Mouse (Mus musculus) CH12.LX (cell line): ENCODE measurements around the gene Gtdc1. TPM values are rescaled to one million over a fixed set of nuclear protein-coding genes. Genes with fewer than 3 reads are reported as not detected.

ENCODE experiments used
- DNase-seq: peaks from one replicate; pipeline ENCODE4 v3.0.0-alpha.2; 2013; ENCODE audit errors: extremely low read depth
- H3K27ac ChIP-seq: 2 replicates; pipeline ENCODE4 v1.5.1; 2012; ENCODE audit warnings: low read depth, mild to moderate bottlenecking, control low read depth, moderate library complexity; ENCODE audit not compliant: insufficient read depth
- H3K27me3 ChIP-seq: replicated peaks from 2 replicates; pipeline ENCODE3; 2012; ENCODE audit warnings: inconsistent platforms
- H3K36me3 ChIP-seq, 2 experiments: replicated peaks in 1 of 2; 2 replicates each; pipeline versions ENCODE3 to v1.6.1; 2012; ENCODE audit warnings: inconsistent platforms in 1 of 2, low read length in 1 of 2, mild to moderate bottlenecking in 1 of 2, mixed read lengths in 1 of 2, moderate library complexity in 1 of 2; ENCODE audit not compliant: control insufficient read depth in 1 of 2, insufficient read depth in 1 of 2
- H3K4me1 ChIP-seq, 2 experiments: 2 replicates each; pipeline ENCODE4 v1.6.1; 2012; ENCODE audit warnings: inconsistent platforms in 1 of 2, moderate library complexity in 1 of 2; ENCODE audit not compliant: insufficient read depth in 2 of 2, control insufficient read depth in 1 of 2
- H3K4me2 ChIP-seq: 2 replicates; pipeline ENCODE4 v1.6.1; 2012; ENCODE audit warnings: low read depth, mild to moderate bottlenecking, control low read depth; ENCODE audit not compliant: poor library complexity, insufficient read depth, severe bottlenecking
- H3K4me3 ChIP-seq, 3 experiments: fragments of 150-350 bp in 1 of 3; sonication (generic) in 1 of 3; replicated peaks in 1 of 3; 2 replicates each; pipeline versions ENCODE3 to v1.5.1; 2011 to 2012; ENCODE audit warnings: low read depth in 2 of 3, low read length in 2 of 3, mild to moderate bottlenecking in 2 of 3, moderate library complexity in 2 of 3, control low read depth in 1 of 3, improper control_type of control experiment in 1 of 3, inconsistent platforms in 1 of 3, mixed read lengths in 1 of 3; ENCODE audit not compliant: poor library complexity in 1 of 3
- H3K79me2 ChIP-seq: replicated peaks from 2 replicates; pipeline ENCODE4 v1.6.1; 2012; ENCODE audit warnings: mild to moderate bottlenecking, moderate library complexity; ENCODE audit not compliant: control insufficient read depth, poor library complexity, insufficient read depth, severe bottlenecking; ENCODE audit errors: extremely low read depth
- H3K9ac ChIP-seq: 2 replicates; pipeline ENCODE4 v1.6.1; 2012; ENCODE audit warnings: low read depth, mild to moderate bottlenecking, control low read depth, moderate library complexity; ENCODE audit not compliant: insufficient read depth
- H3K9me3 ChIP-seq: replicated peaks from 2 replicates; pipeline ENCODE3; 2012; ENCODE audit warnings: low read length, inconsistent platforms, mixed read lengths
- CHD1 ChIP-seq: IDR thresholded peaks from 2 replicates; pipeline ENCODE4 v1.6.1; 2012; ENCODE audit warnings: low read depth, low read length, improper control_type of control experiment, inconsistent platforms
- ELF1 ChIP-seq: IDR thresholded peaks from 2 replicates; pipeline ENCODE4 v1.6.1; 2014; ENCODE audit warnings: low read depth, mild to moderate bottlenecking, inconsistent platforms, low read length, improper control_type of control experiment
- GABPA ChIP-seq: IDR thresholded peaks from 2 replicates; pipeline ENCODE4 v1.6.1; 2012; ENCODE audit warnings: low read depth, low read length, improper control_type of control experiment, inconsistent platforms; ENCODE audit not compliant: insufficient replicate concordance
- IRF4 ChIP-seq: IDR thresholded peaks from 2 replicates; pipeline ENCODE4 v1.6.1; 2014; ENCODE audit warnings: low read depth, mild to moderate bottlenecking, inconsistent platforms, low read length, improper control_type of control experiment
- JUN ChIP-seq: IDR thresholded peaks from 2 replicates; pipeline ENCODE4 v1.6.1; 2011; ENCODE audit warnings: low read depth, mild to moderate bottlenecking, low read length, improper control_type of control experiment, moderate library complexity; ENCODE audit not compliant: insufficient read depth
- JUND ChIP-seq: conservative IDR thresholded peaks from 2 replicates; pipeline ENCODE4 v1.6.1; 2011; ENCODE audit warnings: low read depth, low read length, improper control_type of control experiment
- MAFK ChIP-seq: IDR thresholded peaks from 2 replicates; pipeline ENCODE4 v1.6.1; 2011; ENCODE audit warnings: low read length, improper control_type of control experiment; ENCODE audit not compliant: insufficient replicate concordance
- MAZ ChIP-seq: IDR thresholded peaks from 2 replicates; pipeline ENCODE4 v1.6.1; 2012; ENCODE audit warnings: low read depth, mild to moderate bottlenecking, inconsistent platforms, low read length, improper control_type of control experiment, moderate library complexity
- MEF2A ChIP-seq: IDR thresholded peaks from 2 replicates; pipeline ENCODE4 v1.6.1; 2014; ENCODE audit warnings: low read depth, mild to moderate bottlenecking, inconsistent platforms, low read length, improper control_type of control experiment, borderline replicate concordance
- MXI1 ChIP-seq: IDR thresholded peaks from 2 replicates; pipeline ENCODE4 v1.6.1; 2011; ENCODE audit warnings: mild to moderate bottlenecking, low read depth, low read length, improper control_type of control experiment
- MYC ChIP-seq: IDR thresholded peaks from 2 replicates; pipeline ENCODE4 v1.6.1; 2011; ENCODE audit warnings: low read depth, mild to moderate bottlenecking, improper control_type of control experiment, low read length
- NRF1 ChIP-seq: IDR thresholded peaks from 2 replicates; pipeline ENCODE4 v1.6.1; 2014; ENCODE audit warnings: low read depth, mild to moderate bottlenecking, inconsistent platforms, low read length, improper control_type of control experiment, moderate library complexity
- RCOR1 ChIP-seq: conservative IDR thresholded peaks from 2 replicates; pipeline ENCODE4 v1.6.1; 2012; ENCODE audit warnings: low read depth, mild to moderate bottlenecking, inconsistent platforms, low read length, improper control_type of control experiment
- SIN3A ChIP-seq: IDR thresholded peaks from 2 replicates; pipeline ENCODE4 v1.6.1; 2012; ENCODE audit warnings: low read length, improper control_type of control experiment, inconsistent platforms
- TCF12 ChIP-seq: IDR thresholded peaks from 2 replicates; pipeline ENCODE4 v1.6.1; 2014; ENCODE audit warnings: low read depth, mild to moderate bottlenecking, inconsistent platforms, low read length, improper control_type of control experiment
- UBTF ChIP-seq: IDR thresholded peaks from 2 replicates; pipeline ENCODE4 v1.6.1; 2012; ENCODE audit warnings: low read depth, mild to moderate bottlenecking, inconsistent platforms, low read length, improper control_type of control experiment, moderate library complexity
- USF2 ChIP-seq: conservative IDR thresholded peaks from 2 replicates; pipeline ENCODE4 v1.6.1; 2011; ENCODE audit warnings: low read depth, low read length, improper control_type of control experiment
- ZC3H11A ChIP-seq: IDR thresholded peaks from 2 replicates; pipeline ENCODE4 v1.6.1; 2012; ENCODE audit warnings: low read depth, mild to moderate bottlenecking, inconsistent platforms, low read length, improper control_type of control experiment
- ZKSCAN1 ChIP-seq: IDR thresholded peaks from 2 replicates; pipeline ENCODE4 v1.6.1; 2012; ENCODE audit warnings: low read depth, inconsistent platforms, low read length, improper control_type of control experiment, borderline replicate concordance
- ZMIZ1 ChIP-seq: IDR thresholded peaks from 2 replicates; pipeline ENCODE4 v1.6.1; 2012; ENCODE audit warnings: low read depth, mild to moderate bottlenecking, inconsistent platforms, low read length, improper control_type of control experiment
- dilution Hi-C: fragments of 300-500 bp; cut with MboI; formaldehyde crosslinking; loops from 2 replicates; pipeline ENCODE4 v1.14.3; 2020; ENCODE audit warnings: low sequenced_read_pairs; ENCODE audit not compliant: extremely low pct_unique_long_range_greater_than_20kb, extremely low pct_ligation_motif_present
- in situ Hi-C: fragments of 300-500 bp; cut with MboI; formaldehyde crosslinking; loops from 3 replicates; pipeline ENCODE4 v1.14.3; 2019; ENCODE audit warnings: low sequenced_read_pairs, low pct_ligation_motif_present, low pct_unique_long_range_greater_than_20kb, mixed read lengths
- polyA plus RNA-seq: library from polyadenylated mRNA; unstranded; fragments of >175 nt; gene quantifications from 2 replicates; pipeline ENCODE4 v1.2.1, GENCODE M21; 2012; ENCODE audit warnings: low read depth; ENCODE audit not compliant: insufficient read length
- total RNA-seq, 2 experiments: library from RNA; depleted of rRNA; stranded (reverse); fragments of 300-350 nt in 1 of 2; fragments of >200 nt in 1 of 2; gene quantifications; 2 replicates each; pipeline ENCODE4 v1.2.3; 2012 to 2014

Gene Gtdc1
- total and polyA plus RNA-seq, 3 experiments: 11.1 to 18.2 (median 15.8) TPM

GRCm38 (mm10) chr2:44930951-44931350 lies 3.5 kb upstream of the Gtdc1 start:
- peaks cover 3 to 10% of the 10 kb centered on the region in 2 experiments for H3K36me3 ChIP-seq
- dilution Hi-C loops: no loop called here
- no peak for TF ChIP-seq JUN
- TF ChIP-seq MYC: no peak
- no peak for TF ChIP-seq USF2
- TF ChIP-seq ZMIZ1: no peak
- no peak for TF ChIP-seq SIN3A
- TF ChIP-seq MAFK: no peak
- TF ChIP-seq GABPA: no peak
- TF ChIP-seq JUND: no peak
- TF ChIP-seq MXI1: no peak
- no peak for TF ChIP-seq CHD1
- no peak for TF ChIP-seq MEF2A
- TF ChIP-seq UBTF: no peak
- TF ChIP-seq MAZ: no peak
- no peak for DNase-seq
- no peak overlapping the region for H3K4me2 ChIP-seq
- peaks cover 6% of the 10 kb centered on the region; the same call in 1 of the 2 replicates for H3K79me2 ChIP-seq
- H3K9me3 ChIP-seq: peaks cover 4% of the 10 kb centered on the region
- no peak overlapping the region for H3K4me3 ChIP-seq
- H3K27me3 ChIP-seq: no peaks in the 10 kb centered on the region
- no peak overlapping the region for H3K9ac ChIP-seq
- in situ Hi-C loops: no loop called here
- H3K4me1 ChIP-seq: peaks cover 6 to 11% of the 10 kb centered on the region in 2 experiments; a peak in 3 of 4 replicates
- H3K27ac ChIP-seq: no peak overlapping the region

GRCm38 (mm10) chr2:44928631-44929030 lies 1.2 kb upstream of the Gtdc1 start:
- no peak overlapping the region for H3K27ac ChIP-seq

More at GRCm38 (mm10) chr2:44928631-44929030, 1.2 kb upstream of the Gtdc1 start:
- no peaks in the 10 kb centered on the region for H3K27me3 ChIP-seq
- no peak for DNase-seq
- H3K9ac ChIP-seq: no peak overlapping the region
- H3K79me2 ChIP-seq: peaks cover 13% of the 10 kb centered on the region
- dilution Hi-C loops: no loop called here
- TF ChIP-seq RCOR1 (no peak), ZMIZ1 (no peak), TCF12 (no peak), JUN (no peak), ZC3H11A (no peak), ELF1 (no peak), IRF4 (no peak), ZKSCAN1 (no peak), NRF1 (no peak)
- H3K4me1 ChIP-seq: peaks cover 6 to 26% of the 10 kb centered on the region in 2 experiments; a peak in 3 of 4 replicates
- no peak overlapping the region; the same call in 1 of the 2 replicates for H3K4me2 ChIP-seq
- H3K9me3 ChIP-seq: no peaks in the 10 kb centered on the region
- H3K36me3 ChIP-seq: peaks cover 3 to 10% of the 10 kb centered on the region in 2 experiments
- in situ Hi-C loops: loop anchor here (10.0 kb wide), 2 partner anchors 176 to 274 kb away; no protein-coding TSS in a partner anchor
- H3K4me3 ChIP-seq: peak overlapping the region in 1 of 3 experiments; percentile 13
